Mouse (Mus musculus) heart, postnatal 0 days (tissue): ENCODE measurements around the gene Palb2.

Experiments used
- CTCF ChIP-seq: IDR thresholded peaks from 2 replicates; pipeline ENCODE4 v1.5.1; 2016; ENCODE audit warnings: antibody characterized with exemption, control low read depth, low read depth
- EP300 ChIP-seq: IDR thresholded peaks from 2 replicates; pipeline ENCODE4 v1.6.1; 2016; ENCODE audit warnings: antibody characterized with exemption, low read depth

DNA sequence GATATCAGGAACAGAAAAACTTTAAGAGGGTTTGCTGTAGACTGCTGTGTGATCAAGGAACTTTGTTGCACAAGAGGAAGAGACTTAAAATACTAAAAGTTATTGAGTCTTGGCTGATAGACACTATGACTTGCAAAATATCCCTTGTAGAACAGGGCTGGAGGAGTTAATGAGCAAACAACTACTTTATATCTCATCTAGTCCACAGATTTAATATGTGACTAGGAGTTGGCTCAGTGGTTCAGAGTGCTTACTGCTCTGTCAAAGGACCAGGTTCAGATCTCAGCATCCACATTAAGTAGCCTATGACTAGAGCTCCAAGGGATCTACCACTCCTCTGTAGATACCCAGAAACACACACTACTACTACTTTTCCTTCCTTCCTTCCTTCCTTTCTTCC lies 4.3 kb upstream of the Palb2 start:
- TF ChIP-seq CTCF, result no peak
- TF ChIP-seq EP300, result no peak
